Mouse (Mus musculus) spleen, adult 2 months (tissue): ENCODE data around the gene Ccdc60.

Source experiments
- CTCF ChIP-seq: fragments of 200-500 bp; IDR thresholded peaks from 2 replicates; pipeline ENCODE4 v1.5.1; 2011; ENCODE audit warnings: mild to moderate bottlenecking, inconsistent platforms; ENCODE audit not compliant: insufficient read depth, insufficient read length, insufficient replicate concordance; ENCODE audit errors: extremely low read depth
- POLR2A ChIP-seq: fragments of 200-500 bp; IDR thresholded peaks from 2 replicates; pipeline ENCODE4 v1.6.1; 2011; ENCODE audit warnings: low read depth, low read length, inconsistent platforms

DNA sequence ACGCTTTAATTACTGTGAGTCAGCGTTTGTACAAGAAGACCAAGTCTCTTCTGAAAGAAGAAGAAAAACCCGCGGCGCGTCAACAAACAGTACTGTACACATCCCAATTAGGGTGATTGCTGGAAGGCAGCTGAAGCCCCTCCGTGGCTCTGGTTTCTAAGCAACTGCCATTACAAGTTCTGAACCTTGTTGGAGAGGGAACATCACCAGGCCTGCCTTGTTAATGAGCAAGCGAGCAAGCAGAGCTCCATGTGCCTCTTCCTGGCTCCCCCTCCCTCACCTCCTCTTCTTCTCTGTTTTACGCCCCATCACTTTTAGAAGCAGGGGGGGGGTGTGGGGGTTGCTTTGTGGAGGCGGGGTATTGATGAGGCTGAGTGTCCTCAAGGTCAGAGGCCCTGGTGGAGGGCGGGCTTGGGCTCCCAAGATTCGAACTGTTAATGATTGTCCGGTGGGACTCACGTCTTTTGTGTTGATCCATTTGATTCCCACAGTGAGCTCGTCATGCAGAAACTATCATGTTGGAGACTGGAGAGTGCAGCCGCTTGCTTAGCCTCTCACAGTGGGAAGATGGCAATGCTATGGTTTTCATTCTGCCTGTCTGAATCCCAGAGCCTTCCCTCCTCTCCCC lies 79.9 kb downstream of the Ccdc60 start:
- TF ChIP-seq POLR2A (no peak), CTCF (no peak)
